Mouse (Mus musculus) stomach, adult 2 months (tissue): ENCODE results near the gene 1700003E16Rik. TPM values are rescaled to one million over a fixed set of nuclear protein-coding genes. Genes with fewer than 3 reads are reported as not detected.

Experiments used
- polyA plus RNA-seq: library from polyadenylated mRNA; depleted of rRNA; stranded (reverse); fragments of >200 nt; gene quantifications from 2 replicates; pipeline ENCODE4 v1.2.3, GENCODE M21; 2012; rRNA removed

Gene 1700003E16Rik
- polyA plus RNA-seq = 0.15 and 0.48 TPM in 2 replicates

GRCm38 (mm10) chr6:83156259-83156684 lies at the start of gene 1700003E16Rik, which contains the start of gene Wdr54:
Gene 1700003E16Rik, plus strand, starts transcription at chr6:83156404.
Gene Wdr54, minus strand, starts transcription at chr6:83156397.

GRCm38 (mm10) chr6:83108762-83109668 lies 47.2 kb upstream of the 1700003E16Rik start, which contains the start of gene Mrpl53:
Gene Mrpl53, plus strand, starts transcription at chr6:83109040.

GRCm38 (mm10) chr6:83115011-83115671 lies 41.1 kb upstream of the 1700003E16Rik start, which contains the start of gene Mogs:
Gene Mogs, plus strand, starts transcription at chr6:83115496.

GRCm38 (mm10) chr6:83120930-83121862 lies 35.0 kb upstream of the 1700003E16Rik start, which contains the start of gene Wbp1:
Gene Wbp1, minus strand, starts transcription at chr6:83121559.

GRCm38 (mm10) chr6:83125331-83125730 lies 30.9 kb upstream of the 1700003E16Rik start, which contains the start of gene Ino80b:
Gene Ino80b, minus strand, starts transcription at chr6:83125431.

GRCm38 (mm10) chr6:83134951-83135513 lies 21.2 kb upstream of the 1700003E16Rik start, which contains the start of gene Rtkn:
Gene Rtkn, plus strand, starts transcription at chr6:83135463.

GRCm38 (mm10) chr6:83165607-83166242 lies 9.5 kb downstream of the 1700003E16Rik start, which contains the start of gene Dctn1:
Gene Dctn1, plus strand, starts transcription at chr6:83165920.

Other genes with a start within 250 kb of the 1700003E16Rik start
- gene Sema4f, start 216.6 kb upstream of the 1700003E16Rik start, polyA plus RNA-seq = 0.32 and 0.38 TPM in 2 replicates
- gene M1ap, start 209.5 kb upstream of the 1700003E16Rik start, polyA plus RNA-seq = 0.03 and 0.12 TPM in 2 replicates
- gene Dok1, start 122.9 kb upstream of the 1700003E16Rik start, polyA plus RNA-seq = 4.3 and 6.4 TPM in 2 replicates
- 2.0 and 2.8 TPM in 2 replicates for gene Loxl3, start 122.2 kb upstream of the 1700003E16Rik start, polyA plus RNA-seq
- 333 and 519 TPM in 2 replicates for gene Aup1, start 101.9 kb upstream of the 1700003E16Rik start, polyA plus RNA-seq
- gene Htra2, start 101.1 kb upstream of the 1700003E16Rik start, polyA plus RNA-seq = 19.2 and 22.7 TPM in 2 replicates
- 3.3 and 4.4 TPM in 2 replicates for gene Dqx1, start 98.6 kb upstream of the 1700003E16Rik start, polyA plus RNA-seq
- gene Tlx2, start 86.1 kb upstream of the 1700003E16Rik start, polyA plus RNA-seq = 1.2 and 3.8 TPM in 2 replicates
- gene Pcgf1, start 78.5 kb upstream of the 1700003E16Rik start, polyA plus RNA-seq = 3.2 and 3.8 TPM in 2 replicates
- gene Lbx2, start 70.0 kb upstream of the 1700003E16Rik start, polyA plus RNA-seq = 0.76 and 0.81 TPM in 2 replicates
- gene Ccdc142, start 54.8 kb upstream of the 1700003E16Rik start, polyA plus RNA-seq = 3.4 and 4.7 TPM in 2 replicates
- 0.93 and 1.6 TPM in 2 replicates for gene Gm42688, start 54.8 kb upstream of the 1700003E16Rik start, polyA plus RNA-seq
- 25.7 and 38.3 TPM in 2 replicates for gene Mrpl53, start 47.4 kb upstream of the 1700003E16Rik start, polyA plus RNA-seq
- 31.9 and 39.2 TPM in 2 replicates for gene Mogs, start 40.9 kb upstream of the 1700003E16Rik start, polyA plus RNA-seq
- gene Wbp1, start 34.8 kb upstream of the 1700003E16Rik start, polyA plus RNA-seq = 137 and 148 TPM in 2 replicates
- 29.6 and 60.8 TPM in 2 replicates for gene Ino80b, start 31.0 kb upstream of the 1700003E16Rik start, polyA plus RNA-seq
- 36.3 and 47.6 TPM in 2 replicates for gene Rtkn, start 20.9 kb upstream of the 1700003E16Rik start, polyA plus RNA-seq
- 1.8 and 1.9 TPM in 2 replicates for gene Wdr54, start within 50 bp of the 1700003E16Rik start, polyA plus RNA-seq
- gene Dctn1, start 9.5 kb downstream of the 1700003E16Rik start, polyA plus RNA-seq = 76.7 and 83.1 TPM in 2 replicates
- gene Slc4a5, start 63.4 kb downstream of the 1700003E16Rik start, polyA plus RNA-seq = 0.05 and 0.16 TPM in 2 replicates
- 2.7 and 3.3 TPM in 2 replicates for gene Mthfd2, start 169.5 kb downstream of the 1700003E16Rik start, polyA plus RNA-seq
- gene Mob1a, start 169.6 kb downstream of the 1700003E16Rik start, polyA plus RNA-seq = 7.2 and 24.2 TPM in 2 replicates
- 6.1 and 80.9 TPM in 2 replicates for gene Bola3, start 192.7 kb downstream of the 1700003E16Rik start, polyA plus RNA-seq